Mouse (Mus musculus) ES-CJ7 (cell line): ENCODE results near the gene Actrt3.
"Not testable (repeated sequence)": the region's sequence is repeated elsewhere in the genome, so short reads cannot be mapped to it uniquely, and the experiment has no call there.

Experiments
- DNase-seq: peaks from one replicate; pipeline ENCODE4 v3.0.0; 2011; ENCODE audit warnings: low read depth, low spot score

The Actrt3 gene

DNA sequence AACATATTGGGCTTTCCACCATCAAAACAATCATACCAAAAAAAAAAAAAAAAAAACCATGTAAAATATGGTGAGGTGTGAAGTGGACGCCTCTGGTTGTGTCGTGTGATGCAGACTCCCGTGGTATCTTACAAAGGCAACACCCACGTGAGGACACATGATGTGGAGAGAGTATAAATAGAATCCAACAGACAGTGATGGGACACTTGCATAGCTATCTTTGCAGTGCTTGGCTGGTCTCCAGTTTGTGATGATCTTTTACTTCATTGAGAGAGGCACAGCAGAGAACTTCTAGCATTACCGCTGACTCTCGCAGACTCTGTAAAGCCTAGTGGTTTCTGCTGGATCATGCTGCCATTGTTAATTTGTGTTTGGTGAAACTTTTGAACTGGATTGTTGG, 10.9 kb downstream of the Actrt3 start:
- no peak for DNase-seq

DNA sequence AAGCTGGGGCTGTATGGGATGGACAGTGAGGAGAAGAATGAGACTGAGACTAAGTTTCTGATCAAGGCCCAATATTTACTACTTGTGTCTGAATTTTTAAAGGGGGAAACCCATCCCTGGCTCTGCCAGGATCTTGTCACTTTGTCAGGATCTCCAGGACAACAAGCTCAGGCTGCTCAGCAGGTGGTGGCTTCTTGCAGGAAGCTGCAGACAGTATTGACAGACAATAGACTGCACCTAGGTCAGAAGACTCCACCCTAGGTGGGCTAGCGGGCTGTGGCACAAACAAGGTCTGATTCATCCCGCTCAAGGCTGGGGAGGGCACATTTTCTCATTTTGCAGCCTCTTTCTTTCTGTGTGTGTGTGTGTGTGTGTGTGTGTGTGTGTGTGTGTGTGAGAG, 26.2 kb downstream of the Actrt3 start:
- DNase-seq: peak; percentile 83

GRCm38 (mm10) chr3:30566333-30566732, 33.4 kb downstream of the Actrt3 start:
- not testable (repeated sequence) for DNase-seq

DNA sequence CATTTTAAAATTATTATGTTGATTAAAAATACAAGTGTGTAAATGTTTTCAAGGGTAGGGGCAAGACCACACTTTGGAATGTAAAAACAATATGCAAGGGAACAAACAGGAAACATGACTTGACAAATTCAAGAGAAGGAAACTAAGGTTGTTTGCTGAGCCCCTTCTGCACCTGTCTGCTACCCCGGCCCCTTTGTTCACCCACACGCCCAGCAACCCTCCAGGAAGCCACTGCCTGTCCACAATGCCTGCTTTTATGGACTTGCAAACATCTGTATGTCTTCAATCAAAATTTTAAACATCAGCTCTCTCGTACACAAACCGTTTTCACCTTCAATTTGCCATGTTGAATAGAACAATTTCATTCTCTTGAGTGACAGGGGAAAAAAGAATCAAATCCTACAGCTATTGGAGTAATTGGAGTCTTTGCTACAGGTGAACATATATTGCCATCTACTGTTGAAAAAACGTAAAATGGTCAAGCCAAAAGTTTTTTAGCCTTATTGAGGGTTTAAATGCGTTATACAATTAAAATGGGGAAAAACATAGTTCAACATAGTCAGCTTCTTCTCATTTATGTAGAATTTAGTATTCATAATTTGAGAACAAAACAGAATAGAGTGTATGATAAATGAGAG, 38.9 kb downstream of the Actrt3 start:
- no peak for DNase-seq

DNA sequence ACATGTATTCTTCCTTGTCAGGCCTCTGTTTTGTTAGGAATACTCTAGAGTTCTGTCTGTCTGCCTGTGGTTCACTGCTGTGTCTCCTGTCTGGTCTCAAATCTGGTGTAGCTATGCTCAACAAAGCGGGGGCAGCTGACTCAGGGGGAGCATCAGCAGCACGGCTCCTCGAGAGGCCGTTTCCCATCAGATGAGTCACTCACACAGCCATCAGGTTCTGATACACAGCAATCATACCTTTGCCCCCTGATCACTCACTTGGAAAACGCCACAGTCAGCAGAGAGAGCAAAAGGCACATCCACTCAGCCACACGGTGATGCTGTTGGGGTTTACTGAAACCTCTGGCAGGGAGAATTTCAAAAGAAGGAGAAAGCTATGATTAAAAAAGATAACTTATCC, 46.0 kb downstream of the Actrt3 start:
- DNase-seq: no peak

- DNase-seq: peak; percentile 30
These were observed 49.5 kb downstream of the Actrt3 start for GRCm38 (mm10) chr3:30550218-30550617.

DNA sequence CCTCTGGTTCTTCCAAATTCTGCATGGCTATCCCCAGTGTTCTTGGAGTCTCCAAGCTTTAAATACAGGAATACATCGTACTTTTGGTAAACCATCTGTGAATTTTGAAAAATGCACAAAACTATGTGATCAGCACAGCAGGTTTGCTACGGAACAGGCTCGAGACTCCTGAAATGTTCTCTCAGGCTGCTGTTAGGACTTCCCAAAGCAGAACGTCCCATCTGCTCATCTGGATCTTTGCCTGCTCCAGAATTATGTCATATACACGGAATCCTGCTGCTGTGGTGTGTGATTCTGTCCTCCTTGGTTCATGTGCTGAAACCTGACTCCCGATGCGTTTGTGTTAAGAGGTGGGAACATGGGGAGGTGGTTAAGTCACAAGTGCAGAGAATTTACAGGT, 50.8 kb downstream of the Actrt3 start:
- DNase-seq: no peak

- no peak for DNase-seq
These were observed 51.8 kb downstream of the Actrt3 start, which contains the start of gene Mecom for GRCm38 (mm10) chr3:30547908-30548307. Gene Mecom, minus strand, starts transcription at chr3:30548008.
